Mouse (Mus musculus): ENCODE data around the gene Olfr826.

GRCm38 (mm10) chr10:130166666-130167065 is 17.3 kb downstream of the Olfr826 start, which contains the start of gene Olfr825:
- TF ChIP-seq CTCF (IDR thresholded peaks at IDR 0.05; ENCODE audit: borderline replicate concordance, extremely low read depth, insufficient read depth, insufficient read length) (no peak), POLR2A (IDR thresholded peaks at IDR 0.05; ENCODE audit: borderline replicate concordance, extremely low read depth, insufficient read depth, insufficient read length, poor library complexity, severe bottlenecking) (no peak)

Measured in brain, embryonic 14.5 days (tissue).